Mouse (Mus musculus): ENCODE results near the gene Pcyt1a. TPM values are rescaled to one million over a fixed set of nuclear protein-coding genes. Genes with fewer than 3 reads are reported as not detected.
A peak's percentile ranks its signal among the peaks of the same experiment; 100 is the strongest.

Pcyt1a gene
- polyA plus RNA-seq, 1 experiment from 2014 or later = 48.2 TPM

DNA sequence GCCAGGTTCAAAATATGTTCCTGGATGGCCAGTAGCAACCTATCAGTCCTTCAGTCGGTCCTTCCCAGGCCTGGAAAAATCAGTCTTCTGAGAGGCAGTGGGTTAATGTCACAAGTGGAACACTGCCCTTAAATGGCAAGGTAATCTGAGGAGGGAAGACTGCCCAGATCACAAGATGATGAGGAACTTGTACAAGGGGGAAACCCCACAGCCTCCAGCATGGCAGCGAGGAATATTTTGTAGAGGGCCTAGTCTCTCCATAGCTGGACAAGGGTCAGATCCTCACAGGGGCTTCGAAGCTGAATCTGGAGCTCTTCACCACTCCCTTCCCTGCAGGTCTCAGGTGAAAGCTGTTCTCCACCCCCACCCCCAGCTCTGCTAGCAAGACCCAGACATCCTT is 27.9 kb upstream of the Pcyt1a start:
- Histone ChIP-seq H3K27ac (no peak overlapping the region), H3K27me3 (no peaks in the 10 kb centered on the region), H3K4me3 (no peak overlapping the region), H3K36me3 (no peaks in the 10 kb centered on the region), H3K9ac (no peak overlapping the region), H3K9me3 (no peaks in the 10 kb centered on the region), H3K4me2 (no peak overlapping the region), H3K4me1 (replicated peaks) (no peaks in the 10 kb centered on the region)
- 90% methylated on average over 3 of the region's 3 CpGs for WGBS
- no peak for ATAC-seq (ENCODE audit: low FRiP score)

GRCm38 (mm10) chr16:32405716-32406115 is 25.0 kb upstream of the Pcyt1a start:
- Histone ChIP-seq H3K4me1 (replicated peaks) (no peaks in the 10 kb centered on the region), H3K9me3 (no peaks in the 10 kb centered on the region)
- 88% methylated on average over 9 of the region's 9 CpGs for WGBS

GRCm38 (mm10) chr16:32406671-32407070 is 24.1 kb upstream of the Pcyt1a start:
- no peak for ATAC-seq (ENCODE audit: low FRiP score)
- no peaks in the 10 kb centered on the region for H3K36me3 ChIP-seq
- 82% methylated on average over 6 of the region's 6 CpGs for WGBS
- H3K27me3 ChIP-seq = no peaks in the 10 kb centered on the region
- no peaks in the 10 kb centered on the region for H3K4me1 ChIP-seq (replicated peaks)
- no peak overlapping the region for H3K9ac ChIP-seq
- H3K9me3 ChIP-seq = no peaks in the 10 kb centered on the region
- no peak overlapping the region for H3K27ac ChIP-seq
- H3K4me2 ChIP-seq = no peak overlapping the region
- no peak overlapping the region for H3K4me3 ChIP-seq

More at GRCm38 (mm10) chr16:32405716-32406115, 25.0 kb upstream of the Pcyt1a start:
- H3K27ac ChIP-seq = no peak overlapping the region
- H3K27me3 ChIP-seq = no peaks in the 10 kb centered on the region
- no peak overlapping the region for H3K9ac ChIP-seq
- H3K36me3 ChIP-seq = no peaks in the 10 kb centered on the region
- no peak for ATAC-seq (ENCODE audit: low FRiP score)
- no peak overlapping the region for H3K4me3 ChIP-seq
- H3K4me2 ChIP-seq = no peak overlapping the region

DNA sequence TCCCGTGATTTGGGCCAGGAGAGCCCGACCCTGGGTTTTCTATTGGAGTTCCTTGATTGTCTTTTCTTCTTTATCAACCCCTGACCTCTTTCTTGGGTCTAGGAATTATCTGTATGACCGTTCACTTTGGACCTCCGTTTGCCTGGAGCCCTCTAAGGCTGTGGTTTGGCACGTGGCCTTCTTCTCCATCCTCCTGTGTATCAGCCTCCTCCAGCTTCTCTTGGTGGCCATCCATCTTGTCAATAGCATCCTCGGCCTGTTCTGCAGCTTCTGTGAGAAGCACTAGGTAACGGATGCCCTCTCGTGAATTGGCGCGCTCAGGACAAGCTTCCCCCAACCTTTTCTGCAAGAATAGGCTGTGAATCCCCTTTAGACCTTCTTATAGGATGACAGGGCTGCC is 23.0 kb upstream of the Pcyt1a start:
- 83% methylated on average over 10 of the region's 10 CpGs for WGBS
- Histone ChIP-seq H3K27ac (no peak overlapping the region), H3K9me3 (no peaks in the 10 kb centered on the region), H3K9ac (no peak overlapping the region), H3K36me3 (no peaks in the 10 kb centered on the region), H3K4me1 (replicated peaks) (no peaks in the 10 kb centered on the region), H3K27me3 (no peaks in the 10 kb centered on the region), H3K4me3 (no peak overlapping the region), H3K4me2 (no peak overlapping the region)
- no peak for ATAC-seq (ENCODE audit: low FRiP score)

GRCm38 (mm10) chr16:32417457-32417856 is 13.3 kb upstream of the Pcyt1a start:
- Histone ChIP-seq H3K4me3 (no peak overlapping the region), H3K9ac (no peak overlapping the region), H3K9me3 (no peaks in the 10 kb centered on the region), H3K27me3 (no peaks in the 10 kb centered on the region), H3K4me1 (replicated peaks) (peaks cover 12% of the 10 kb centered on the region), H3K36me3 (no peaks in the 10 kb centered on the region), H3K27ac (no peak overlapping the region), H3K4me2 (no peak overlapping the region)
- no peak for ATAC-seq (ENCODE audit: low FRiP score)
- 70% methylated on average over 1 of the region's 1 CpGs for WGBS

DNA sequence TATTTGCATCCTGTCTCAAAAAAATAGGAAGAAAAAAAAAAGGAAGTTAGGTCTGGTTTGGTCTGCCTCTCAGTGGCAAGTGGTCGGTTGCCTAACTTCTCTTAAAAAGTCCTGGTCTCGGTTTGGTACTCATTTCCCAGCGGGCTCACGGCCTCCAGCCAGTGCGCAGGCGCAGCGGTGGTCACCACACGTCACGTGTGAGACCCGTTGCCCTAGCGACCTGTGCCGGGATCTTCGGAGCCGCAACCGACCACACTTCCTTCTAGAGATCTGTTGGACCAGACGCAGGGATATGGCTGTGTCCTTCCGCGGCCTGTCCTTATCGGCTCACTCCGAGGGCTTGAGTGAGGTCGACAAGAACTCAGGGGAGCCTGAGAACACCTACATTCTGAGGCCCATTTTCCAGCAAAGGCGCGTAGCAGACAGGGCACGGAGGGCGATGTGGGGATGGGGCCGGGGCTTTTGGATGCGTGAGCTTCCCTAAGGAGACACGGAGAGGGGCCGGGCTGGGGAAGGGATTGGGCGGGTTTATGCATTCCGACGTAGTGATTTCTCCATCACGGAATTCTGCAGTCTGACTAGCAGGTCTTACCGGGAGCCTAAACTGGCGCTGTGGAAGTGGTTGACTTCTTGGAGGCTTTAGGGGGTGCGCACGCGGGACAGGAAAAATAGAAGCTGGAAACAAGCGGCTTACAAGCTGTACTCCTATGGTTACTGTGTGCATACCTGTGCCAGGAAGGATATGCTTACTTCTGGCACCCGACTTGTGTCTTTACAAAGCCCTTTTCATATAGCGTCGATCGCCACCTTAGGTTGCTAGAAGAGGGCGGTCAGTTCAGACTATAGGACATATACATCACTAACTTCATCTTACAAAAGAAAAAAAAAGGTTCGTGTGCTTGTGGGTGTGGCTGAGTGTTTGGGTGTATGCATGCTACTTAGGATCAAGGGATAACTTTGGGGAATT is 10.9 kb upstream of the Pcyt1a start, which contains the start of gene Tctex1d2:
Tctex1d2 (plus strand) TSS at position 186 of the 967 bp plus-strand sequence.
- Histone ChIP-seq H3K4me1 (replicated peaks) (peaks cover 12% of the 10 kb centered on the region), H3K4me2 (peak within 1 kb of the TSS; percentile 77), H3K27me3 (no peaks in the 10 kb centered on the region), H3K9ac (peak within 1 kb of the TSS; percentile 84), H3K27ac (peak within 1 kb of the TSS; percentile 93), H3K4me3 (peak within 1 kb of the TSS; percentile 68), H3K9me3 (no peaks in the 10 kb centered on the region), H3K36me3 (no peaks in the 10 kb centered on the region)
- peak; percentile 94 for ATAC-seq (ENCODE audit: low FRiP score)
- WGBS = under 1% methylated on average over 45 of the region's 45 CpGs

DNA sequence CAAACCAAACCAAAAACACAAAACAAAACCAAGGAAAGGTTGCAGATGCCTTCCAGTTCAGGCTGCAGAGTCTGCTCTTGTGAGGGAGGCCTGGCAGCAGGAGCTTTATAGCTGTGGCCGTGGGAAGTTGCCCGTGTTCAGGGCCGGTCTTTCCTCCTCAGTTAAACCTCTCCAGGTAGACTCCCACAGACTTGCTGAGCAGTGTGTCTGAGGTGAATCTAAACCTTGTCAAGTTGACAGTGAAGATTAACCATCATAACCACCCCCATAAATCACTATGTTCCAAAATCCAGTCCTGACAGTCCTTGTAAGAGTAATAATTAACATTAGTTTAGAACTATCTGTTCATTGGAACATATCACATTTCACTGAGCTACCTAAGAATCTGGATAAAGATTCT is 3.2 kb upstream of the Pcyt1a start:
- H3K27me3 ChIP-seq = no peaks in the 10 kb centered on the region
- H3K36me3 ChIP-seq = no peaks in the 10 kb centered on the region
- no peak for ATAC-seq (ENCODE audit: low FRiP score)
- no peak overlapping the region for H3K9ac ChIP-seq
- no peaks in the 10 kb centered on the region for H3K9me3 ChIP-seq
- no peak overlapping the region for H3K4me3 ChIP-seq
- H3K27ac ChIP-seq = no peak overlapping the region
- peaks cover 23% of the 10 kb centered on the region for H3K4me1 ChIP-seq (replicated peaks)
- no peak overlapping the region for H3K4me2 ChIP-seq
- 94% methylated on average over 3 of the region's 3 CpGs for WGBS

DNA sequence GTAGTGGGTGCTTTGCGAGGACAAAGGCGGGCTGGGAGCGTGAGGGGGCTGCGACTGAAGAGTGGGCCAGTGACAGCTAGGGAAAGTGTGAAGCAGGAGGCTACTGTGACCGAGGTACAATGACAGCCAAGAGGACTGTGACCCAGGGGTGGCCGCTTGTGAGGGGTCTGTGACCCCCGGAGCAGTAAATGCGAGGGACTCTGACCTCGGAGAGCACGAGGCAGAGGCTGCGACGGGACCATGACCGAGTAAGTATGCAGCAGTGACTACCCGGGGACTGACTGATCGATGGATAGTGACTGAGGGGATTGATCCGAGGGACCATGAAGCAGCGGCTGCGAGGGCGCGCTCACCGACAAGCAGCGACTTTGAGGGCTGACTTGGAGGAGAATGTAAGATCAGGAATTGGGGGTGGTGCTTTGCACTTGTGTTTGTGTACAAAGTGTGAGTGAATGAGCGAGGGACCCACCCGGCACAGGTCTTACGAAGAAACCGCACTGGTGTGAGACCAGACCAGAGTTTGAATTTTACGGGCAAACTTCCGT is 398 bp downstream of the Pcyt1a start:
- 2% methylated on average over 28 of the region's 28 CpGs for WGBS
- no peaks in the 10 kb centered on the region for H3K27me3 ChIP-seq
- peak; percentile 78 for ATAC-seq (ENCODE audit: low FRiP score)
- peak overlapping the region; percentile 92 for H3K9ac ChIP-seq
- no peaks in the 10 kb centered on the region for H3K36me3 ChIP-seq
- peaks cover 26% of the 10 kb centered on the region for H3K4me1 ChIP-seq (replicated peaks)
- no peaks in the 10 kb centered on the region for H3K9me3 ChIP-seq
- H3K4me2 ChIP-seq = peak overlapping the region; percentile 87
- peak overlapping the region; percentile 94 for H3K27ac ChIP-seq
- H3K4me3 ChIP-seq = peak overlapping the region; percentile 88

- H3K4me1 ChIP-seq (replicated peaks) = peaks cover 26% of the 10 kb centered on the region
- WGBS = 97% methylated on average over 1 of the region's 1 CpGs
- peak overlapping the region; percentile 88 for H3K4me3 ChIP-seq
- no peak overlapping the region for H3K27ac ChIP-seq
- H3K9ac ChIP-seq = 0 out of 2 replicates have a peak overlapping the region, but pooled peaks have one; percentile 92
- H3K9me3 ChIP-seq = no peaks in the 10 kb centered on the region
- H3K27me3 ChIP-seq = no peaks in the 10 kb centered on the region
- peak overlapping the region; percentile 87 for H3K4me2 ChIP-seq
- H3K36me3 ChIP-seq = no peaks in the 10 kb centered on the region
- ATAC-seq (ENCODE audit: low FRiP score) = no peak
Observed at GRCm38 (mm10) chr16:32431926-32432325, 1.2 kb downstream of the Pcyt1a start.

DNA sequence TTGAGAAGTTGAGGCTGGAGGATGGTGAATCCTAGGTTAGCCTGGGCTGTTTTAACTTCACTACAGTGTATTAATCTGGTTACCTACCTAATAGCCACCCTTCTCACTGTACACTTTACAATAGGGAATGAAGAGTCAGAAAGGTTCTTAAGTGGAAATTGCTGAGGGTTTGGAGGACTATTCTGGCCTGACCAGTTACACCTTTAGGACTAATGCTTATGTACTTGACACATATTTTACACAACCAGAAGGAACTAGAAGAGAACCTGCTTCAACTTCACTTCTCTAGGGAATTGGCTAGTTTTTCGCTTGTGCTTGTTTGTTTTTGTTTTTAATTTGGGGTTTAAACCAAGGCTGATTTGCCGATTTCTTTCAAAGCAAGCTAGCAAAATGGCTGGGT is 2.4 kb downstream of the Pcyt1a start:
- Histone ChIP-seq H3K27me3 (no peaks in the 10 kb centered on the region), H3K9ac (no peak overlapping the region), H3K4me3 (no peak overlapping the region), H3K4me1 (replicated peaks) (peaks cover 26% of the 10 kb centered on the region), H3K36me3 (no peaks in the 10 kb centered on the region), H3K4me2 (no peak overlapping the region), H3K27ac (no peak overlapping the region), H3K9me3 (no peaks in the 10 kb centered on the region)
- ATAC-seq (ENCODE audit: low FRiP score) = no peak
- 88% methylated on average over 2 of the region's 2 CpGs for WGBS

GRCm38 (mm10) chr16:32434066-32434465 is 3.3 kb downstream of the Pcyt1a start:
- 72% methylated on average over 6 of the region's 6 CpGs for WGBS
- peaks cover 26% of the 10 kb centered on the region for H3K4me1 ChIP-seq (replicated peaks)
- H3K36me3 ChIP-seq = no peaks in the 10 kb centered on the region
- no peak overlapping the region for H3K4me3 ChIP-seq
- H3K27ac ChIP-seq = no peak overlapping the region
- H3K9me3 ChIP-seq = no peaks in the 10 kb centered on the region
- ATAC-seq (ENCODE audit: low FRiP score) = no peak
- no peaks in the 10 kb centered on the region for H3K27me3 ChIP-seq
- H3K4me2 ChIP-seq = no peak overlapping the region
- no peak overlapping the region for H3K9ac ChIP-seq

DNA sequence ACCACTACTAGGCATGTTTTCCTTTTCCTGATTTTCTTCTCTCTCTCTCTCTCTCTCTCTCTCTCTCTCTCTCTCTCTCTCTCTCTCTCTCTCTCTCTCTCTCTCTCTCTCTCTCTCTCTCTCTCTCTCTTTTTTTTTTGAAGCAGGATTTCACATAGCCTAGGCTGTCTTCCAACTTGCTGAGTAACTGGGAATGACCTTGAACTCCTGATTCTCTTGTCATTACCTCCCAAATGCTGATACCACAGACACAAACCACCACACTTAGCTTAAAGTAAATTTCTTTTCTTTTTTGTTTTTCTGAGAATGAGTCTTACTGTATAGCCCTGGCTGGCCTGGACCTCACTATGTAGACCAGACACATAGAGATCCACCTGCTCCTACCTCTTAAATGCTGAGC is 4.0 kb downstream of the Pcyt1a start:
- ATAC-seq (ENCODE audit: low FRiP score) = no peak
- Histone ChIP-seq H3K27ac (no peak overlapping the region), H3K4me1 (replicated peaks) (peaks cover 21% of the 10 kb centered on the region), H3K4me2 (no peak overlapping the region), H3K9ac (no peak overlapping the region), H3K27me3 (no peaks in the 10 kb centered on the region), H3K4me3 (no peak overlapping the region), H3K36me3 (peaks cover under 1% of the 10 kb centered on the region; the same call in 1 of the 2 replicates), H3K9me3 (no peaks in the 10 kb centered on the region)

Data from hindbrain, embryonic 13.5 days (tissue).